Mouse (Mus musculus): ENCODE measurements around the gene Ces1f. TPM values are rescaled to one million over a fixed set of nuclear protein-coding genes. Genes with fewer than 3 reads are reported as not detected.

The Ces1f gene
- 0.05 and 0.10 TPM in 2 replicates for polyA plus RNA-seq (2012; rRNA removed)

- Histone ChIP-seq H3K27me3 (ENCODE audit: control insufficient read depth, insufficient read depth, low read length) (no peaks in the 10 kb centered on the region), H3K36me3 (ENCODE audit: control insufficient read depth, insufficient read depth, low read length) (no peaks in the 10 kb centered on the region), H3K4me3 (ENCODE audit: control insufficient read depth, low read depth, low read length) (no peak within 1 kb of the TSS), H3K4me1 (ENCODE audit: control insufficient read depth, insufficient read depth, low read length) (no peaks in the 10 kb centered on the region), H3K27ac (ENCODE audit: control insufficient read depth, insufficient read depth, low read depth, low read length) (no peak within 1 kb of the TSS)
- TF ChIP-seq POLR2A (IDR thresholded peaks at IDR 0.05; ENCODE audit: control insufficient read depth, low read depth, low read length) (no peak), CTCF (IDR thresholded peaks at IDR 0.05; ENCODE audit: control insufficient read depth, insufficient read depth, insufficient replicate concordance, low read depth, low read length) (no peak)
Measured at GRCm38 (mm10) chr8:93279556-93279955, at the start of gene Ces1f. Ces1f (minus strand) TSS chr8:93279747.

GRCm38 (mm10) chr8:93325123-93325522, 45.6 kb upstream of the Ces1f start:
- no peak overlapping the region for H3K4me3 ChIP-seq (ENCODE audit: control insufficient read depth, low read depth, low read length)
- no peaks in the 10 kb centered on the region for H3K36me3 ChIP-seq (ENCODE audit: control insufficient read depth, insufficient read depth, low read length)
- H3K27ac ChIP-seq (ENCODE audit: control insufficient read depth, insufficient read depth, low read depth, low read length), result no peak overlapping the region
- H3K4me1 ChIP-seq (ENCODE audit: control insufficient read depth, insufficient read depth, low read length), result no peaks in the 10 kb centered on the region
- H3K27me3 ChIP-seq (ENCODE audit: control insufficient read depth, insufficient read depth, low read length), result no peaks in the 10 kb centered on the region
- TF ChIP-seq CTCF (IDR thresholded peaks at IDR 0.05; ENCODE audit: control insufficient read depth, insufficient read depth, insufficient replicate concordance, low read depth, low read length), result no peak
- no peak for TF ChIP-seq POLR2A (IDR thresholded peaks at IDR 0.05; ENCODE audit: control insufficient read depth, low read depth, low read length)

GRCm38 (mm10) chr8:93317031-93317430, 37.5 kb upstream of the Ces1f start:
- TF ChIP-seq POLR2A (IDR thresholded peaks at IDR 0.05; ENCODE audit: control insufficient read depth, low read depth, low read length), result no peak
- TF ChIP-seq CTCF (IDR thresholded peaks at IDR 0.05; ENCODE audit: control insufficient read depth, insufficient read depth, insufficient replicate concordance, low read depth, low read length), result no peak
- Histone ChIP-seq H3K4me3 (ENCODE audit: control insufficient read depth, low read depth, low read length) (no peak overlapping the region), H3K4me1 (ENCODE audit: control insufficient read depth, insufficient read depth, low read length) (no peaks in the 10 kb centered on the region), H3K36me3 (ENCODE audit: control insufficient read depth, insufficient read depth, low read length) (no peaks in the 10 kb centered on the region), H3K27ac (ENCODE audit: control insufficient read depth, insufficient read depth, low read depth, low read length) (no peak overlapping the region), H3K27me3 (ENCODE audit: control insufficient read depth, insufficient read depth, low read length) (no peaks in the 10 kb centered on the region)

GRCm38 (mm10) chr8:93315557-93315956, 36.0 kb upstream of the Ces1f start:
- peak overlapping the region; percentile 36; the same call in 1 of the 2 replicates for H3K4me3 ChIP-seq (ENCODE audit: control insufficient read depth, low read depth, low read length)
- no peak overlapping the region for H3K27ac ChIP-seq (ENCODE audit: control insufficient read depth, insufficient read depth, low read depth, low read length)
- H3K4me1 ChIP-seq (ENCODE audit: control insufficient read depth, insufficient read depth, low read length), result no peaks in the 10 kb centered on the region
- no peaks in the 10 kb centered on the region for H3K36me3 ChIP-seq (ENCODE audit: control insufficient read depth, insufficient read depth, low read length)
- no peaks in the 10 kb centered on the region for H3K27me3 ChIP-seq (ENCODE audit: control insufficient read depth, insufficient read depth, low read length)
- TF ChIP-seq POLR2A (IDR thresholded peaks at IDR 0.05; ENCODE audit: control insufficient read depth, low read depth, low read length), result no peak
- TF ChIP-seq CTCF (IDR thresholded peaks at IDR 0.05; ENCODE audit: control insufficient read depth, insufficient read depth, insufficient replicate concordance, low read depth, low read length), result no peak

- H3K27me3 ChIP-seq (ENCODE audit: control insufficient read depth, insufficient read depth, low read length), result no peaks in the 10 kb centered on the region
- no peak overlapping the region for H3K4me3 ChIP-seq (ENCODE audit: control insufficient read depth, low read depth, low read length)
- no peak overlapping the region for H3K27ac ChIP-seq (ENCODE audit: control insufficient read depth, insufficient read depth, low read depth, low read length)
- TF ChIP-seq CTCF (IDR thresholded peaks at IDR 0.05; ENCODE audit: control insufficient read depth, insufficient read depth, insufficient replicate concordance, low read depth, low read length) (no peak), POLR2A (IDR thresholded peaks at IDR 0.05; ENCODE audit: control insufficient read depth, low read depth, low read length) (no peak)
- H3K4me1 ChIP-seq (ENCODE audit: control insufficient read depth, insufficient read depth, low read length), result no peaks in the 10 kb centered on the region
- H3K36me3 ChIP-seq (ENCODE audit: control insufficient read depth, insufficient read depth, low read length), result no peaks in the 10 kb centered on the region
Measured at GRCm38 (mm10) chr8:93283896-93284295, 4.3 kb upstream of the Ces1f start.

GRCm38 (mm10) chr8:93282349-93282748, 2.8 kb upstream of the Ces1f start:
- TF ChIP-seq POLR2A (IDR thresholded peaks at IDR 0.05; ENCODE audit: control insufficient read depth, low read depth, low read length) (no peak), CTCF (IDR thresholded peaks at IDR 0.05; ENCODE audit: control insufficient read depth, insufficient read depth, insufficient replicate concordance, low read depth, low read length) (no peak)
- no peak overlapping the region for H3K4me3 ChIP-seq (ENCODE audit: control insufficient read depth, low read depth, low read length)
- no peaks in the 10 kb centered on the region for H3K4me1 ChIP-seq (ENCODE audit: control insufficient read depth, insufficient read depth, low read length)
- H3K36me3 ChIP-seq (ENCODE audit: control insufficient read depth, insufficient read depth, low read length), result no peaks in the 10 kb centered on the region
- no peak overlapping the region for H3K27ac ChIP-seq (ENCODE audit: control insufficient read depth, insufficient read depth, low read depth, low read length)
- no peaks in the 10 kb centered on the region for H3K27me3 ChIP-seq (ENCODE audit: control insufficient read depth, insufficient read depth, low read length)

- Histone ChIP-seq H3K4me3 (ENCODE audit: control insufficient read depth, low read depth, low read length) (no peak overlapping the region), H3K4me1 (ENCODE audit: control insufficient read depth, insufficient read depth, low read length) (no peaks in the 10 kb centered on the region), H3K27ac (ENCODE audit: control insufficient read depth, insufficient read depth, low read depth, low read length) (no peak overlapping the region), H3K27me3 (ENCODE audit: control insufficient read depth, insufficient read depth, low read length) (no peaks in the 10 kb centered on the region), H3K36me3 (ENCODE audit: control insufficient read depth, insufficient read depth, low read length) (no peaks in the 10 kb centered on the region)
- TF ChIP-seq CTCF (IDR thresholded peaks at IDR 0.05; ENCODE audit: control insufficient read depth, insufficient read depth, insufficient replicate concordance, low read depth, low read length) (no peak), POLR2A (IDR thresholded peaks at IDR 0.05; ENCODE audit: control insufficient read depth, low read depth, low read length) (no peak)
Measured at GRCm38 (mm10) chr8:93278176-93278805, 1.3 kb downstream of the Ces1f start.
